Mouse (Mus musculus): ENCODE measurements around the gene Oaz2. TPM values are rescaled to one million over a fixed set of nuclear protein-coding genes. Genes with fewer than 3 reads are reported as not detected.

Gene Oaz2
- total and polyA plus RNA-seq, 3 experiments = 30.2 to 61.4 (median 35.3) TPM

DNA sequence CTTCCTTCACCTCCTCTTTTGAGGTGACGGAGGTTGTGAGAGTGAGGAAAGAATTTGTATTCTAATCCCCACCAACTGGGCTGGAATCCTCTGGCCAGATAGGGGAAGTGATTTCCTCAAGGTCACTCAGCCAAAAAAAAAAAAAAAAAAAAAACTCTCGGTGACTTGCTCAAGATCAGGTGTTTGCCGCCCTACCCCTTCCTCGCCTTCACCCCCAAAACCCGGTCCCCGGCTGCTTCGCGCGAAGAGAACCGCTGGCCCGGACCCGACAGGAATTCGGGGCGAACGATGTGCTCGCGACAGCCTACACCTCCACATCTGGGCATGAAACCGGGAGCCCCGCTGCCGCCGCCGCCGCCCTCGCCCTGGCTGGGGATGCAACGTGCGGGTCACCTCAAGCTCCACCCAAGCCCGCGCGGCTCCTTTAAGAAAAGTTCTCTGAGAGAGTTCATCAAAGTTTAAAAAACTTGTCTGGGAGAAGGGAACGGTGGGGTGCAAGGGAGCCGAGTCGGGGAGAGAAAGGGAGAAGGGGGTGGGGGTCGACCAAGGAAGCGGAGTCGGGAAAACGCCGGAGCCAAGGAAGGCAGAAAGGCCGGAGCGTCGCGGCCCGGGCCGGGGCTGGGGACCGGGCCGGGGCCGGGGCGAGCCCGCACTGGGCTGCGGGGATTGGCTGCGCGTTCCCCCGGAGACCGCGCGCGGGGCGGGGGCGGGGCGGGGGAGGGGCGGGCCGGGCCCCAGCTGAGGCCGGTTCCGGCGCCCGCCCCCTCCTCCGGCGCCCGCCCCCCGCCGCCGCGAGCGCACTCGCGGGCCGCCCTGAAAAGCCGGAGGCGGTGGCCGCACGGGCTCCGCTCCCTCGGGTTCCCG lies 37.8 kb upstream of the Oaz2 start:
- DNase-seq (ENCODE audit: extremely low read depth) = no peak
- H3K79me2 ChIP-seq (replicated peaks; ENCODE audit: control insufficient read depth, extremely low read depth, insufficient read depth, poor library complexity, severe bottlenecking) = no peaks in the 10 kb centered on the region
- H3K9me3 ChIP-seq (replicated peaks; ENCODE audit: low read length) = peaks cover 8% of the 10 kb centered on the region
- H3K4me1 ChIP-seq (ENCODE audit: control insufficient read depth in 1 of 2, insufficient read depth in 2 of 2) = no peaks in the 10 kb centered on the region
- H3K36me3 ChIP-seq (replicated peaks in 1 of 2; ENCODE audit: control insufficient read depth in 1 of 2, insufficient read depth in 1 of 2, low read length in 1 of 2) = no peaks in the 10 kb centered on the region
- H3K4me3 ChIP-seq (replicated peaks in 1 of 3; ENCODE audit: low read depth in 2 of 3, low read length in 2 of 3, poor library complexity in 1 of 3) = peak overlapping the region; percentile 21 to 48 (median 38)
- H3K27ac ChIP-seq (ENCODE audit: insufficient read depth, low read depth) = no peak overlapping the region
- H3K9ac ChIP-seq (ENCODE audit: insufficient read depth, low read depth) = peak overlapping the region; percentile 27
- H3K27me3 ChIP-seq (replicated peaks) = peaks cover 24% of the 10 kb centered on the region
- in situ Hi-C loops (cut with MboI; ENCODE audit: low pct_ligation_motif_present, low pct_unique_long_range_greater_than_20kb, low sequenced_read_pairs) (no loop called here), dilution Hi-C loops (cut with MboI; ENCODE audit: extremely low pct_ligation_motif_present, extremely low pct_unique_long_range_greater_than_20kb, low sequenced_read_pairs) (no loop called here)
- TF ChIP-seq ZNF384 (IDR thresholded peaks at IDR 0.05; ENCODE audit: low read depth, low read length) (peak; percentile 84), MAX (IDR thresholded peaks at IDR 0.05; ENCODE audit: low read length) (no peak), UBTF (IDR thresholded peaks at IDR 0.05; ENCODE audit: low read depth, low read length) (no peak), JUND (conservative IDR thresholded peaks at IDR 0.05; ENCODE audit: low read depth, low read length) (no peak)
- peak overlapping the region; percentile 83 for H3K4me2 ChIP-seq (ENCODE audit: insufficient read depth, low read depth, poor library complexity, severe bottlenecking)

DNA sequence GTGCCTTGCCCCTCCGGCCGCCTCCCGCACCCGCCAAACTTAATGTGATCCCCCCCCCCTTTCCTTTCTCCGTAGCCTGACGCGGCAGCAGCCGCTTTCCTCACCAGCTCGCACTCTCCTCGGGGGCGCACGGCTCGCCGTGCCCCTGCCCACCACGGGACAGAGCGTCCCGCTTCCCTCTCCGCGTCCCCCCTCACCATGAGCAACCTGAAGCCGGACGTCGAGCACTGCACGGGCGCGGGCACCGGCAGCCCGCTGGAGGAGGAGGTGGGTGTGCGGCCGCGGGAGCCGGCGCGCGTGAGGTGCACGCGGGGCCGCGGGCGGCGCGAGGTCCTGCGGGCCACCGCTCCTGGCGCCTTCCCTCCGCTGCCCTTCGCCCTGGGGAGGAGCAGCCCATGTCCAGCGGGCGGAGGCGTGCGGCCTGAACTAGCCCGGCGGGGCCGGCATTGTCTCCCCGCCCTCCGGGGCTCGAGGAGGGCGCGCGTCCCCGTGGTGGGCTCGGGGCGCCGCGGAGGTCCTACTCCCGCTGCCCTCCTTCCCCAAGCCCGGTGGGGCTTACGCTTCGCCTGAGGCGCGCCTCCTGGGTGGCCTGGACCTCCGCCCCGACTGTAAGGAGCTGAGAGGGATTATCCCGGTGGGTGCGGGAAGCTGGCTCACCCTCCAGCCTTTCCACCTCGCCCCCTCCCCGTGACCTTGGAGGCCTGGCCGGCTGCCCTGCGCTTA lies 37.0 kb upstream of the Oaz2 start:
- Histone ChIP-seq H3K9me3 (replicated peaks; ENCODE audit: low read length) (peaks cover 8% of the 10 kb centered on the region), H3K4me3 (replicated peaks in 1 of 3; ENCODE audit: low read depth in 2 of 3, low read length in 2 of 3, poor library complexity in 1 of 3) (no peak overlapping the region), H3K79me2 (replicated peaks; ENCODE audit: control insufficient read depth, extremely low read depth, insufficient read depth, poor library complexity, severe bottlenecking) (no peaks in the 10 kb centered on the region), H3K27ac (ENCODE audit: insufficient read depth, low read depth) (no peak overlapping the region), H3K9ac (ENCODE audit: insufficient read depth, low read depth) (no peak overlapping the region), H3K4me2 (ENCODE audit: insufficient read depth, low read depth, poor library complexity, severe bottlenecking) (0 out of 2 replicates have a peak overlapping the region, but pooled peaks have one; percentile 83), H3K4me1 (ENCODE audit: control insufficient read depth in 1 of 2, insufficient read depth in 2 of 2) (no peaks in the 10 kb centered on the region), H3K27me3 (replicated peaks) (peaks cover 24% of the 10 kb centered on the region), H3K36me3 (replicated peaks in 1 of 2; ENCODE audit: control insufficient read depth in 1 of 2, insufficient read depth in 1 of 2, low read length in 1 of 2) (no peaks in the 10 kb centered on the region)
- TF ChIP-seq TCF12 (IDR thresholded peaks at IDR 0.05; ENCODE audit: low read depth, low read length) (no peak), EP300 (IDR thresholded peaks at IDR 0.05; ENCODE audit: low read length) (no peak), HCFC1 (IDR thresholded peaks at IDR 0.05; ENCODE audit: low read depth, low read length) (no peak), MXI1 (IDR thresholded peaks at IDR 0.05; ENCODE audit: low read depth, low read length) (no peak), SMC3 (IDR thresholded peaks at IDR 0.05; ENCODE audit: low read depth, low read length) (no peak), ELF1 (IDR thresholded peaks at IDR 0.05; ENCODE audit: low read depth, low read length) (no peak), NRF1 (IDR thresholded peaks at IDR 0.05; ENCODE audit: low read depth, low read length) (no peak), MAZ (IDR thresholded peaks at IDR 0.05; ENCODE audit: low read depth, low read length) (no peak), CHD2 (IDR thresholded peaks at IDR 0.05; ENCODE audit: low read length) (no peak), KAT2A (IDR thresholded peaks at IDR 0.05; ENCODE audit: insufficient replicate concordance, low read length) (no peak), CHD1 (IDR thresholded peaks at IDR 0.05; ENCODE audit: low read depth, low read length) (no peak), BHLHE40 (IDR thresholded peaks at IDR 0.05; ENCODE audit: low read depth, low read length) (no peak), PAX5 (IDR thresholded peaks at IDR 0.05; ENCODE audit: low read length) (no peak), ETS1 (conservative IDR thresholded peaks at IDR 0.05; ENCODE audit: low read depth, low read length) (no peak)
- DNase-seq (ENCODE audit: extremely low read depth) = no peak
- dilution Hi-C loops (cut with MboI; ENCODE audit: extremely low pct_ligation_motif_present, extremely low pct_unique_long_range_greater_than_20kb, low sequenced_read_pairs) = no loop called here
- in situ Hi-C loops (cut with MboI; ENCODE audit: low pct_ligation_motif_present, low pct_unique_long_range_greater_than_20kb, low sequenced_read_pairs) = no loop called here
